ENCODE assay signal across 30 mouse cellular contexts in genomic region chr13:73267551-73267950, GRCm38 (mm10). TPM values are rescaled to one million over a fixed set of nuclear protein-coding genes. Genes with fewer than 3 reads are reported as not detected.
DNase-seq lines count a peak whose midpoint lies in the region; ATAC-seq and TF ChIP-seq lines count a peak whose summit lies in the region.
"Had no signal": no experiment of that assay in that cellular context is flagged by ENCODE, and none has a peak within 500 bp of the region (broad histone marks: within the 10 kb centered on the region; RNA-seq: fewer than 3 reads in every experiment).

No protein-coding gene starts in this region.

- peak overlapping the region; percentile 18; the same call in 1 of the 2 replicates for H3K9ac ChIP-seq in heart, embryonic 11.5 days (ENCODE audit: low read depth, low read length)
- peak overlapping the region; percentile 72; the same call in 1 of the 2 replicates for H3K9ac ChIP-seq in heart, embryonic 14.5 days (ENCODE audit: low read length)
- H3K9ac ChIP-seq in heart, postnatal 0 days (replicated peaks; ENCODE audit: low read depth, low read length): no peak overlapping the region
- no peak overlapping the region for H3K9ac ChIP-seq in heart, adult 2 months (ENCODE audit: low read depth, low read length)
- H3K9ac ChIP-seq: forebrain, embryonic 13.5 days; hindbrain, embryonic 12.5 days; hindbrain, embryonic 15.5 days had no signal

- ATAC-seq in heart, embryonic 11.5 days (replicated peaks; ENCODE audit: insufficient number of reproducible peaks, low FRiP score, low TSS enrichment): no peak
- ATAC-seq in heart, embryonic 14.5 days (ENCODE audit: insufficient number of reproducible peaks, insufficient read depth, low FRiP score, low read depth): no peak
- ATAC-seq in heart, postnatal 0 days (ENCODE audit: insufficient read depth, low read depth): no peak
- ATAC-seq: forebrain, embryonic 13.5 days; forebrain, embryonic 16.5 days; intestine, postnatal 0 days; Patski had no signal

- H3K4me2 ChIP-seq in heart, embryonic 11.5 days: peak overlapping the region; percentile 41
- H3K4me2 ChIP-seq in heart, embryonic 14.5 days (ENCODE audit: low read length): peak overlapping the region; percentile 51
- no peak overlapping the region for H3K4me2 ChIP-seq in heart, postnatal 0 days (ENCODE audit: low read depth, low read length)
- H3K4me2 ChIP-seq: forebrain, embryonic 13.5 days; hindbrain, embryonic 12.5 days; hindbrain, embryonic 15.5 days had no signal

- peaks cover 52% of the 10 kb centered on the region for H3K4me1 ChIP-seq in heart, embryonic 11.5 days (ENCODE audit: control insufficient read depth, insufficient read depth, low read length)
- peaks cover 35 to 86% of the 10 kb centered on the region in 2 experiments for H3K4me1 ChIP-seq in heart, embryonic 14.5 days (ENCODE audit: control insufficient read depth in 2 of 2, insufficient read depth in 2 of 2, low read length in 2 of 2)
- H3K4me1 ChIP-seq in heart, postnatal 0 days (ENCODE audit: control insufficient read depth, insufficient read depth): peaks cover 32% of the 10 kb centered on the region
- H3K4me1 ChIP-seq in heart, adult 2 months (ENCODE audit: control insufficient read depth, insufficient read depth, low read length): no peaks in the 10 kb centered on the region

- H3K36me3 ChIP-seq in heart, embryonic 11.5 days (ENCODE audit: control insufficient read depth, insufficient read depth, low read length): no peaks in the 10 kb centered on the region
- peaks cover 44% of the 10 kb centered on the region for H3K36me3 ChIP-seq in heart, embryonic 14.5 days (ENCODE audit: control insufficient read depth, insufficient read depth, low read length)
- H3K36me3 ChIP-seq in heart, postnatal 0 days (replicated peaks; ENCODE audit: control insufficient read depth, insufficient read depth, low read length): peaks cover 21% of the 10 kb centered on the region; the same call in 1 of the 2 replicates
- H3K36me3 ChIP-seq in heart, adult 2 months (ENCODE audit: control insufficient read depth, insufficient read depth, low read length): no peaks in the 10 kb centered on the region
- H3K36me3 ChIP-seq: forebrain, embryonic 10.5 days; G1E; hindbrain, embryonic 12.5 days; hindbrain, embryonic 15.5 days had no signal

- no peak for DNase-seq in heart, postnatal 10 days
- DNase-seq in heart, postnatal 4 days: no peak
- DNase-seq in heart, postnatal 0 days (ENCODE audit: low spot score): peak; percentile 15
- no peak for DNase-seq in heart, adult 2 months
- DNase-seq in retina, embryonic 14.5 days (ENCODE audit: low spot score): peak; percentile 2
- DNase-seq in retina, postnatal 1 day: no peak
- DNase-seq: adrenal gland, postnatal 10 days; adrenal gland, postnatal 36 days; B cell, adult 2 months; cerebellum, adult 18-20 months; cerebellum, adult 9-10 months; cerebellum, postnatal 14 days; gastrocnemius, postnatal 10 days; gastrocnemius, postnatal 36 days; kidney, adult 2 months had no signal

- TF ChIP-seq POLR2A in heart, adult 2 months (IDR thresholded peaks at IDR 0.05; ENCODE audit: insufficient read depth, low read depth, low read length): no peak

- no peaks in the 10 kb centered on the region for H3K79me2 ChIP-seq in heart, adult 2 months (replicated peaks; ENCODE audit: control insufficient read depth, insufficient read depth, low read length)

- 19% methylated on average over 10 of the region's 10 CpGs for WGBS in heart, embryonic 11.5 days (ENCODE audit: insufficient replicate concordance)
- 14% methylated on average over 10 of the region's 10 CpGs for WGBS in heart, embryonic 14.5 days
- WGBS in heart, postnatal 0 days: 14% methylated on average over 10 of the region's 10 CpGs
- WGBS in heart, adult 2 months: 16% methylated on average over 10 of the region's 10 CpGs

- peak overlapping the region; percentile 29; the same call in 1 of the 2 replicates for H3K27ac ChIP-seq in heart, embryonic 11.5 days (ENCODE audit: low read depth, low read length)
- peak overlapping the region; percentile 48 to 82; a peak in 3 of 4 replicates for H3K27ac ChIP-seq in heart, embryonic 14.5 days (replicated peaks in 1 of 2; ENCODE audit: control insufficient read depth in 1 of 2, insufficient read depth in 1 of 2, low read depth in 2 of 2, low read length in 2 of 2)
- H3K27ac ChIP-seq in heart, postnatal 0 days (ENCODE audit: low read depth): peak overlapping the region; percentile 2; the same call in 1 of the 2 replicates
- H3K27ac ChIP-seq in heart, adult 2 months: no peak overlapping the region
- H3K27ac ChIP-seq: forebrain, embryonic 10.5 days; forebrain, embryonic 13.5 days; hindbrain, embryonic 12.5 days; hindbrain, embryonic 15.5 days had no signal

- no peak for TF ChIP-seq CTCF in heart, postnatal 0 days (IDR thresholded peaks at IDR 0.05; ENCODE audit: low read depth)
- TF ChIP-seq CTCF in heart, adult 2 months (IDR thresholded peaks at IDR 0.05): no peak

- H3K4me3 ChIP-seq in heart, embryonic 11.5 days (ENCODE audit: low read depth, low read length): no peak overlapping the region
- 0 out of 4 replicates have a peak overlapping the region, but pooled peaks of 1 of the 2 experiments have one; percentile 11 for H3K4me3 ChIP-seq in heart, embryonic 14.5 days (ENCODE audit: control insufficient read depth in 1 of 2, insufficient read depth in 1 of 2, low read depth in 1 of 2, low read length in 2 of 2)
- H3K4me3 ChIP-seq in heart, postnatal 0 days (ENCODE audit: low read depth, low read length): no peak overlapping the region
- no peak overlapping the region for H3K4me3 ChIP-seq in heart, adult 2 months
- H3K4me3 ChIP-seq: forebrain, embryonic 13.5 days; hindbrain, embryonic 12.5 days; hindbrain, embryonic 15.5 days had no signal

- no peak for TF ChIP-seq EP300 in heart, postnatal 0 days (IDR thresholded peaks at IDR 0.05; ENCODE audit: low read depth)
- TF ChIP-seq EP300 in heart, adult 2 months (IDR thresholded peaks at IDR 0.05; ENCODE audit: insufficient read depth, low read depth, low read length): no peak

- intact Hi-C loops in heart, postnatal 10 days (cut with DNase I): no loop called here
- intact Hi-C loops in heart, adult 2 months (cut with DNase I): no loop called here

- H3K27me3 ChIP-seq in heart, embryonic 11.5 days (ENCODE audit: control insufficient read depth, insufficient read depth, low read length): peaks cover 73% of the 10 kb centered on the region
- peaks cover 87% of the 10 kb centered on the region for H3K27me3 ChIP-seq in heart, embryonic 14.5 days (ENCODE audit: control insufficient read depth, insufficient read depth, low read length)
- peaks cover 77% of the 10 kb centered on the region for H3K27me3 ChIP-seq in heart, postnatal 0 days (ENCODE audit: control insufficient read depth, insufficient read depth, low read length)
- H3K27me3 ChIP-seq in heart, adult 2 months (ENCODE audit: control insufficient read depth, insufficient read depth, low read length): peaks cover 6% of the 10 kb centered on the region

- no peaks in the 10 kb centered on the region for H3K9me3 ChIP-seq in heart, embryonic 11.5 days (replicated peaks; ENCODE audit: control insufficient read depth, low read length)
- H3K9me3 ChIP-seq in heart, embryonic 14.5 days (ENCODE audit: control insufficient read depth, low read length): no peaks in the 10 kb centered on the region
- H3K9me3 ChIP-seq in heart, postnatal 0 days (replicated peaks; ENCODE audit: control insufficient read depth, low read length): no peaks in the 10 kb centered on the region
- H3K9me3 ChIP-seq: forebrain, embryonic 10.5 days; forebrain, embryonic 13.5 days; hindbrain, embryonic 12.5 days; hindbrain, embryonic 15.5 days had no signal

RNA-seq across cellular contexts. Expression of gene Irx4, which starts 7.3 kb away (rescaled TPM):
- 39.2 and 45.9 TPM in 2 replicates for polyA plus RNA-seq in heart, embryonic 11.5 days (2014; fragmentation: Nextera tagmentation; extraction: Ambion mirVana)
- 10 to 100 TPM; 27.6 to 49.8 TPM for total RNA-seq in heart, postnatal 10 days (2021)
- polyA plus RNA-seq in heart, embryonic 14.5 days (2014; fragmentation: Nextera tagmentation; extraction: Ambion mirVana): 43.3 and 47.3 TPM in 2 replicates
- 10 to 100 TPM; 53.3 to 64.3 TPM for total RNA-seq in heart, postnatal 4 days (2021)
- 64.0 and 85.4 TPM in 2 replicates for total RNA-seq in heart, postnatal 0 days (2014; rRNA removed; ENCODE audit: low replicate concordance)
- 43.4 and 54.9 TPM in 2 replicates for polyA plus RNA-seq in heart, postnatal 0 days (2015; fragmentation: Nextera tagmentation; extraction: Ambion mirVana)
- total RNA-seq in heart, adult 2 months (2021): 10 to 100 TPM; 26.5 to 30.9 TPM
- 15.6 and 19.8 TPM in 2 replicates for polyA plus RNA-seq in heart, adult 2 months (2012; rRNA removed)
- total RNA-seq: adrenal gland, adult 18-20 months; adrenal gland, postnatal 10 days; adrenal gland, postnatal 36 days; CH12.LX; G1E; gastrocnemius, adult 18-20 months; gastrocnemius, postnatal 10 days; gastrocnemius, postnatal 36 days; granulocyte monocyte progenitor cell, adult 5-6 weeks; hematopoietic stem cell, adult 5-6 weeks had no signal
- polyA plus RNA-seq: forebrain, embryonic 13.5 days; forebrain, embryonic 16.5 days; G1E; Patski had no signal

Comparison
In these comparisons a context has a peak if more than half of its experiments do, and no peak if none do; other contexts are left out.
1. H3K9ac ChIP-seq: peak in heart, embryonic 11.5 days (single experiment) and heart, embryonic 14.5 days (single experiment); none in heart, postnatal 0 days (single experiment) and heart, adult 2 months (single experiment).
2. DNase-seq: peak in heart, postnatal 0 days (single experiment) and retina, embryonic 14.5 days (single experiment); none in heart, postnatal 10 days (0 of 2), heart, postnatal 4 days (single experiment), heart, adult 2 months (0 of 2) and retina, postnatal 1 day (single experiment).